Mouse (Mus musculus) heart, embryonic 12.5 days (tissue): ENCODE measurements at regions not wholly inside any gene's neighbourhood (a gene's known extent, or its start where the extent isn't known, plus 50 kb on each side); places are given as distances from the start of the nearest gene placed in this dataset.

ENCODE experiments used
- ATAC-seq: fragments of 200-750 bp; cut with Nextera tagmentation; 2 replicates; pipeline ENCODE4 v1.8.0; 2017; ENCODE audit warnings: moderate TSS enrichment, moderate library complexity; ENCODE audit not compliant: insufficient number of reproducible peaks, low FRiP score
- H3K27ac ChIP-seq: fragments of 300-500 bp; sonication (generic); 2 replicates; pipeline ENCODE4 v1.5.1; 2016; ENCODE audit warnings: mild to moderate bottlenecking, moderate library complexity; ENCODE audit not compliant: poor library complexity, severe bottlenecking
- H3K27me3 ChIP-seq: fragments of 300-500 bp; sonication (generic); replicated peaks from 2 replicates; pipeline ENCODE4 v1.6.1; 2016; ENCODE audit warnings: mild to moderate bottlenecking, moderate library complexity
- H3K36me3 ChIP-seq: fragments of 300-500 bp; sonication (generic); 2 replicates; pipeline ENCODE4 v1.6.1; 2016; ENCODE audit warnings: mild to moderate bottlenecking, moderate library complexity
- H3K4me1 ChIP-seq: fragments of 300-500 bp; sonication (generic); replicated peaks from 2 replicates; pipeline ENCODE4 v1.6.1; 2016; ENCODE audit warnings: mild to moderate bottlenecking
- H3K4me2 ChIP-seq: fragments of 300-500 bp; sonication (generic); 2 replicates; pipeline ENCODE4 v1.6.1; 2016; ENCODE audit warnings: mild to moderate bottlenecking, moderate library complexity
- H3K4me3 ChIP-seq: fragments of 300-500 bp; sonication (generic); 2 replicates; pipeline ENCODE4 v1.5.1; 2016; ENCODE audit warnings: mild to moderate bottlenecking
- H3K9ac ChIP-seq: fragments of 300-500 bp; sonication (generic); 2 replicates; pipeline ENCODE4 v1.6.1; 2016; ENCODE audit warnings: mild to moderate bottlenecking, moderate library complexity
- H3K9me3 ChIP-seq: fragments of 300-500 bp; sonication (generic); replicated peaks from 2 replicates; pipeline ENCODE4 v1.6.1; 2016; ENCODE audit warnings: mild to moderate bottlenecking, moderate library complexity
- WGBS: fragments of 180-500 bp; shearing (Covaris S2); methylation state at CpG from one replicate; pipeline ENCODE4 v1.1.7; 2016; 5-methylcytosine and 5-hydroxymethylcytosine counted together

DNA sequence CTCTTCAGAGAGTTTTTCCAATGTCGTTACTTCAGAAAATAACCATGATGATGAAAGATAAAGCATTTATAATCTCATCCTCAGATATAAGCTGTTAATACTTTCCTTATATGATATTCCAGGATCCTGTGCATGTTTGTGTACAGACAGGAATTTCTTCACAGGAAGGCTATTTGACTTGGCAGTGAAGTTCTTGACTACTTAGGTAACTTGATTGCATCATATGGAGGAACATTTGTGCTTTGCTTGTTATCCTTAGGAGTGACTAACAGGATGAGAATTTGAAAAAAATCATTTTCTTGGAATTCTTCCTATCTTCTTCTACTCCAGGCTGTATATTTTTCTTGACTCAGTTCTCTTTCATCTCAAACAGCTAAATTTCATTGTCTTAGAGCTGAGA, 140.2 kb upstream of the Prr30 start:
- no peak for ATAC-seq
- Histone ChIP-seq H3K9me3 (no peaks in the 10 kb centered on the region), H3K27me3 (no peaks in the 10 kb centered on the region), H3K4me1 (no peaks in the 10 kb centered on the region), H3K36me3 (no peaks in the 10 kb centered on the region), H3K4me3 (no peak overlapping the region), H3K9ac (no peak overlapping the region), H3K27ac (no peak overlapping the region), H3K4me2 (no peak overlapping the region)
- 83% methylated on average over 1 of the region's 1 CpGs for WGBS

DNA sequence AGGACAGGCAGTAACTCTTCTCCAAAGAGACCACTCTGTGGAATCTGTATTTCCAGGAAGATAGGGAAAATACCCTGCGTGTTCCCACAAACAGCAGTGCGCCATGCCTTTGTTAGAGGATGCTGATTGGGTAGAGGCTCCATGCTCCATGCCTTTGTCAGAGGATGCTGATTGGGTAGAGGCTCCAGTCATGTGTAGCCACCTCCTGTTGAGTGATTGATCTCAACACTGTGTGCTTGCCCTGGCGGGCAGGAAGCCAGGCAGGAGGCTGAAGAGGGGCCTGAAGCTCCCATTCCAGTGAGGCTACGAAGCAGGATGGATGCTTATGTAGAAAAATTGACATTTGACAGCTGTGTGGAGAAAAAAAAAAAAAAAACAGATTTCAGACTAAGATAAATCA, 131.9 kb upstream of the Prr30 start:
- Histone ChIP-seq H3K27ac (no peak overlapping the region), H3K9me3 (no peaks in the 10 kb centered on the region), H3K36me3 (no peaks in the 10 kb centered on the region), H3K4me1 (peaks cover 7% of the 10 kb centered on the region), H3K4me2 (no peak overlapping the region), H3K9ac (no peak overlapping the region), H3K4me3 (no peak overlapping the region), H3K27me3 (no peaks in the 10 kb centered on the region)
- whole genome bisulfite sequencing, result 31% methylated on average over 4 of the region's 4 CpGs
- ATAC-seq, result no peak

DNA sequence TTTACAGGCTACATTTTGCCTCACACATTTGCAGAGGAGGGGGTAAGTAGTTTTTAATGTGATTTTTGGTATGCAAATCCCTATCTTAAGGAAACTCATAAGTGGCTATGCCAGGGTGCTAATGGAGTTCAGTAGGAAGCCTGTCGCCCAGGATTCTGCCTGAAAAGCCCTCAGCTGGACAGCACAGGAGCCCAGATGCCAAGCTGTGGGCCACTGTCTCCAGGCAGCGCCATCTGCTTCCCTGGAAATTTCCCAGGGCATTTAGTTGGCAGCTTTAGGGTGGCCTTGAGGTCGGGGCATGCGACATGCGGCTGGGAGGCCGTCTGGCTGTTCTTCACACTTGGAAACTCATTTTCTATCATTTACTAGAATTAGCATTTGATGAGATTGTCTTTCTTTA, 127.3 kb upstream of the Prr30 start:
- H3K4me1 ChIP-seq, result peaks cover 4% of the 10 kb centered on the region
- no peaks in the 10 kb centered on the region for H3K36me3 ChIP-seq
- ATAC-seq, result no peak
- H3K9ac ChIP-seq, result no peak overlapping the region
- H3K9me3 ChIP-seq, result no peaks in the 10 kb centered on the region
- 81% methylated on average over 6 of the region's 6 CpGs for WGBS
- H3K27ac ChIP-seq, result no peak overlapping the region
- H3K27me3 ChIP-seq, result no peaks in the 10 kb centered on the region
- H3K4me2 ChIP-seq, result no peak overlapping the region
- no peak overlapping the region for H3K4me3 ChIP-seq

GRCm38 (mm10) chr14:101326477-101326941, 126.4 kb upstream of the Prr30 start:
- 0 out of 2 replicates have a peak, but pooled peaks cover 2% of the 10 kb centered on the region for H3K4me1 ChIP-seq
- no peak for ATAC-seq
- H3K27me3 ChIP-seq, result no peaks in the 10 kb centered on the region
- no peak overlapping the region for H3K4me3 ChIP-seq
- H3K4me2 ChIP-seq, result peak overlapping the region; percentile 24; the same call in 1 of the 2 replicates
- no peaks in the 10 kb centered on the region for H3K36me3 ChIP-seq
- no peak overlapping the region for H3K9ac ChIP-seq
- no peak overlapping the region for H3K27ac ChIP-seq
- 34% methylated on average over 12 of the region's 12 CpGs for WGBS
- H3K9me3 ChIP-seq, result no peaks in the 10 kb centered on the region

GRCm38 (mm10) chr14:101323361-101323760, 123.2 kb upstream of the Prr30 start:
- ATAC-seq, result no peak
- Histone ChIP-seq H3K4me2 (no peak overlapping the region), H3K4me1 (no peaks in the 10 kb centered on the region), H3K4me3 (no peak overlapping the region), H3K9me3 (no peaks in the 10 kb centered on the region), H3K9ac (no peak overlapping the region), H3K27me3 (no peaks in the 10 kb centered on the region), H3K36me3 (no peaks in the 10 kb centered on the region), H3K27ac (no peak overlapping the region)
- WGBS, result 84% methylated on average over 6 of the region's 6 CpGs

DNA sequence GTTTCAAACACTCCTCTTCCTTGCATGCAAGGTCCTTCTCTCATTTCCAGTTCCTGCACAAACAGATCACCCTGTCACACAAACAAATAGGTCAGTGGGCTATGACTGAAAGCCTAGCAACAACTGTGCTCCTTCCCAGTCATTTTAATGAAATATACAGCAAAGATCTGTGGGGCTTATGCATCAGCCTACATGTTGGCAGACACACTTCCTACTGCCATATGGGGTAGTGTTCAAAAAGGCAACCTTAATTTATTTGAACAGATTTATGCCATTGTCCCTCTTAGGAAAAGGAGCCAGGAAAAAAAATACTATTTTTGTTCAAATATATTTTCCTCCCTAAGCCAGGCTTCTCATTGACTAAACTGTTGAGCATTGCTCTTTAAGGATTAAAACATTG, 107.8 kb upstream of the Prr30 start:
- H3K4me2 ChIP-seq, result no peak overlapping the region
- H3K27ac ChIP-seq, result no peak overlapping the region
- H3K27me3 ChIP-seq, result no peaks in the 10 kb centered on the region
- H3K4me3 ChIP-seq, result no peak overlapping the region
- no peak for ATAC-seq
- no peaks in the 10 kb centered on the region for H3K9me3 ChIP-seq
- no peak overlapping the region for H3K9ac ChIP-seq
- H3K36me3 ChIP-seq, result no peaks in the 10 kb centered on the region
- H3K4me1 ChIP-seq, result no peaks in the 10 kb centered on the region

DNA sequence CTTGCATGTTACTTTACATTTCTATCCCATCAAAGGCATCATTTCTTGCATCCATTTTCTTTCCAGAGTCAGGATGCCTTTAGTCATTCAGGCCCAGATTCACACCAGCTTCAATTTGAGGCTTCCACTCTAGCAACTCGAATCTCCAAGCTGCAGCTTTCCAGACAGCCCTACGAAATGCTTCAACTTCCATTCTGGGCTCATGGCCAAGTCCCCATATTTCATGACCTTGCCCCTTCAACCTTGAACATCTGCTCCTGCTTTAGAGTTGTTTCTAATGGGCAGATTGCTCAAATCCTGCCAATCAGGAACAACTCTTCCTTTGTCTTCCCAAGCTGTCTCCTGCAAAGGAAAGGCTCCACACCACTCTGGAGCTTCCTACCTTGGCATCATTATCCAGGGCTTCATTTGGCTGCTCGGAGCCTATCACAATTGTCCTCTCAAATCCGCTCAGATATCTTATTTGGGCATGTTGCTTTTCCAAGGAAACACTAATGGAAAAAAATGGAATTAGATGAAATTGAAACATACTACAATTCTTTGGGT, 104.4 kb upstream of the Prr30 start:
- 50% methylated on average over 4 of the region's 4 CpGs for WGBS
- Histone ChIP-seq H3K4me3 (no peak overlapping the region), H3K9ac (no peak overlapping the region), H3K4me2 (no peak overlapping the region), H3K4me1 (no peaks in the 10 kb centered on the region), H3K27me3 (no peaks in the 10 kb centered on the region), H3K27ac (no peak overlapping the region), H3K9me3 (no peaks in the 10 kb centered on the region), H3K36me3 (no peaks in the 10 kb centered on the region)
- ATAC-seq, result no peak

GRCm38 (mm10) chr14:101297841-101298240, 97.7 kb upstream of the Prr30 start:
- H3K4me1 ChIP-seq, result no peaks in the 10 kb centered on the region
- 92% methylated on average over 3 of the region's 3 CpGs for WGBS
- no peak overlapping the region for H3K9ac ChIP-seq
- no peak for ATAC-seq
- H3K4me2 ChIP-seq, result no peak overlapping the region
- no peaks in the 10 kb centered on the region for H3K36me3 ChIP-seq
- no peak overlapping the region for H3K4me3 ChIP-seq
- H3K27ac ChIP-seq, result no peak overlapping the region
- H3K27me3 ChIP-seq, result no peaks in the 10 kb centered on the region
- H3K9me3 ChIP-seq, result no peaks in the 10 kb centered on the region

GRCm38 (mm10) chr14:101294693-101295092, 94.6 kb upstream of the Prr30 start:
- Histone ChIP-seq H3K9me3 (no peaks in the 10 kb centered on the region), H3K4me3 (no peak overlapping the region), H3K9ac (no peak overlapping the region), H3K4me1 (no peaks in the 10 kb centered on the region), H3K4me2 (no peak overlapping the region), H3K27ac (no peak overlapping the region), H3K36me3 (no peaks in the 10 kb centered on the region), H3K27me3 (no peaks in the 10 kb centered on the region)
- 28% methylated on average over 7 of the region's 7 CpGs for WGBS
- no peak for ATAC-seq

- no peak for ATAC-seq
- Histone ChIP-seq H3K27ac (no peak overlapping the region), H3K36me3 (no peaks in the 10 kb centered on the region), H3K9me3 (no peaks in the 10 kb centered on the region), H3K4me2 (no peak overlapping the region), H3K27me3 (no peaks in the 10 kb centered on the region), H3K9ac (no peak overlapping the region), H3K4me1 (0 out of 2 replicates have a peak, but pooled peaks cover 3% of the 10 kb centered on the region), H3K4me3 (no peak overlapping the region)
- WGBS, result 43% methylated on average over 4 of the region's 4 CpGs
These were observed 87.6 kb upstream of the Prr30 start for GRCm38 (mm10) chr14:101287755-101288154.

DNA sequence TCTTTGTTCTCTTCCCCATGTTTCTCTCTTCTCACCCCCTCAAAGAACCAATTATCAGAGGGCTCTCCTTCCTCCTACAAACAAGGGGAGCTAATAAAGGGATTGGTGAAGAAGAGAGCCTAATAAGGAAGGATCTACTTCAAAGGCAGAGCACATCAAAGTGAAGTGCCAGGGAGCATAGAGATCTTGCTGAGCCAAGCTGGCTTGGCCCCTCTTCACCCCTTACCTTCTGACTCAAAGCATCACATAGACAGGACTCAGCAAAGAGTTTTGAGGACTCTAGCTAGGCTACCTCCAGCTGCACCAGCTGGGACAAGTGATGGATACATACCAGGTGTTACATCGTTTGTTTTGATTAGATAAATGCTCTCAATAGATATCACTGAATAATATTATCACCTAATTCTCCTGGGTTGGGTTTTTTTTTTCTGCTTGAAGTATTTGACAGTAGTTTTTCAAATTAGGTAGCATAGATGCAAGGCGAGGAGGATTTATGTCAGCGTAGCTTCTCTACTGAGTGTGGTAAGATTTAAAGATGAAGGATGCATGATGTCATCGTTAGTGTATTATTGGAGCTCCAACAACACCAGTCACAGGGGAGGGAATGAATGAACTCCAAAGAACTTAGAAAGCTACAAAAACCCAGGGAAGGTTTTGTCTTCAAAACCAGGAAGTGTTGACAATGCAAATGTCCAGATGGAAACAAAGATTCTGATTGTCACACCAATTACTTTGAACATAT, 69.1 kb upstream of the Prr30 start:
- ATAC-seq, result no peak
- Histone ChIP-seq H3K4me1 (0 out of 2 replicates have a peak, but pooled peaks cover 5% of the 10 kb centered on the region), H3K27ac (no peak overlapping the region), H3K4me3 (no peak overlapping the region), H3K9me3 (no peaks in the 10 kb centered on the region), H3K9ac (no peak overlapping the region), H3K36me3 (no peaks in the 10 kb centered on the region), H3K27me3 (no peaks in the 10 kb centered on the region), H3K4me2 (no peak overlapping the region)
- WGBS, result 29% methylated on average over 4 of the region's 4 CpGs

- Histone ChIP-seq H3K4me1 (0 out of 2 replicates have a peak, but pooled peaks cover 5% of the 10 kb centered on the region), H3K4me3 (no peak overlapping the region), H3K4me2 (no peak overlapping the region), H3K36me3 (no peaks in the 10 kb centered on the region), H3K9ac (no peak overlapping the region), H3K27ac (no peak overlapping the region), H3K9me3 (no peaks in the 10 kb centered on the region), H3K27me3 (no peaks in the 10 kb centered on the region)
- 81% methylated on average over 2 of the region's 2 CpGs for WGBS
- ATAC-seq, result no peak
These were observed 67.4 kb upstream of the Prr30 start for GRCm38 (mm10) chr14:101267536-101267935.
